Mouse (Mus musculus) liver, embryonic 13.5 days (tissue): ENCODE measurements around the gene Fam177a. TPM values are rescaled to one million over a fixed set of nuclear protein-coding genes. Genes with fewer than 3 reads are reported as not detected.
A peak's percentile ranks its signal among the peaks of the same experiment; 100 is the strongest.
"Not testable (repeated sequence)": the region's sequence is repeated elsewhere in the genome, so short reads cannot be mapped to it uniquely, and the experiment has no call there.

Experiments
- ATAC-seq: fragments of 200-750 bp; cut with Nextera tagmentation; 2 replicates; pipeline ENCODE4 v1.8.0; 2017; ENCODE audit warnings: low read depth, mild to moderate bottlenecking, moderate number of reproducible peaks, moderate library complexity
- DNase-seq: peaks from one replicate; pipeline ENCODE4 v3.0.0; 2022
- H3K27ac ChIP-seq: fragments of 300-500 bp; sonication (generic); 2 replicates; pipeline ENCODE4 v1.5.1; 2015; ENCODE audit warnings: moderate library complexity, mild to moderate bottlenecking, inconsistent platforms
- H3K27me3 ChIP-seq: fragments of 300-500 bp; sonication (generic); 2 replicates; pipeline ENCODE4 v1.6.1; 2015; ENCODE audit warnings: mild to moderate bottlenecking, inconsistent platforms
- H3K36me3 ChIP-seq: fragments of 300-500 bp; sonication (generic); 2 replicates; pipeline ENCODE4 v1.6.1; 2015; ENCODE audit warnings: mild to moderate bottlenecking, inconsistent platforms
- H3K4me1 ChIP-seq: fragments of 300-500 bp; sonication (generic); replicated peaks from 2 replicates; pipeline ENCODE4 v1.6.1; 2015; ENCODE audit warnings: inconsistent platforms
- H3K4me2 ChIP-seq: fragments of 300-500 bp; sonication (generic); 2 replicates; pipeline ENCODE4 v1.6.1; 2015; ENCODE audit warnings: inconsistent platforms, mild to moderate bottlenecking, moderate library complexity
- H3K4me3 ChIP-seq: fragments of 300-500 bp; sonication (generic); replicated peaks from 2 replicates; pipeline ENCODE4 v1.5.1; 2015; ENCODE audit warnings: mild to moderate bottlenecking, inconsistent platforms
- H3K9ac ChIP-seq: fragments of 300-500 bp; sonication (generic); 2 replicates; pipeline ENCODE4 v1.6.1; 2015; ENCODE audit warnings: mild to moderate bottlenecking, inconsistent platforms
- H3K9me3 ChIP-seq: fragments of 300-500 bp; sonication (generic); replicated peaks from 2 replicates; pipeline ENCODE4 v1.6.1; 2016; ENCODE audit warnings: inconsistent platforms
- WGBS: fragments of 180-500 bp; shearing (Covaris S2); methylation state at CpG from one replicate; pipeline ENCODE4 v1.1.7; 2015; ENCODE audit not compliant: insufficient replicate concordance; 5-methylcytosine and 5-hydroxymethylcytosine counted together
- polyA plus RNA-seq: library from polyadenylated mRNA; unstranded; fragments of >200 nt; fragmentation: Nextera tagmentation; extraction: Ambion mirVana; gene quantifications from 2 replicates; pipeline ENCODE4 v1.2.1, GENCODE M21; 2015

Fam177a gene
- polyA plus RNA-seq, 1 experiment from 2014 or later = 12.7 TPM

DNA sequence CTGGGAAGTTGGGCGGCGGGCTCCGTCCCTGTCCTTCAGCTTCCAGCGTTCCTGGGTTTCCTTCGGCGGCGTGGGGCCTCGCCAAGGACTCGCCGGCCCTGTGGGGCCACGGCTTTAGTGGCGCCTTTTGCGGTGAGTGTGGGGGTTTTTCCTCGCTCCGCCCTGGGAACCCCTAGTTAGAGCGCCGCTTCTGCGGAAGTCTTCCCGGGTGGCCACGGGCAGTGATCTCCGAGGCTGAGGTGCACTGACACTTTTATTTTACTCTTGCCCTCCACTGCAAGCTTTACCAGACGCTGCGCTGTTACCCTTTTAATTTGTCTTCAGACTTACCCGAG lies 31.1 kb downstream of the Fam177a start:
- under 1% methylated on average over 10 of the region's 24 CpGs for WGBS
- H3K4me3 ChIP-seq = peak overlapping the region; percentile 46
- H3K9me3 ChIP-seq, H3K4me2 ChIP-seq, H3K27me3 ChIP-seq, H3K36me3 ChIP-seq, H3K27ac ChIP-seq, DNase-seq, H3K4me1 ChIP-seq: not testable (repeated sequence)
- peak; percentile 46 for ATAC-seq
- H3K9ac ChIP-seq = peak overlapping the region; percentile 53; the same call in 1 of the 2 replicates

DNA sequence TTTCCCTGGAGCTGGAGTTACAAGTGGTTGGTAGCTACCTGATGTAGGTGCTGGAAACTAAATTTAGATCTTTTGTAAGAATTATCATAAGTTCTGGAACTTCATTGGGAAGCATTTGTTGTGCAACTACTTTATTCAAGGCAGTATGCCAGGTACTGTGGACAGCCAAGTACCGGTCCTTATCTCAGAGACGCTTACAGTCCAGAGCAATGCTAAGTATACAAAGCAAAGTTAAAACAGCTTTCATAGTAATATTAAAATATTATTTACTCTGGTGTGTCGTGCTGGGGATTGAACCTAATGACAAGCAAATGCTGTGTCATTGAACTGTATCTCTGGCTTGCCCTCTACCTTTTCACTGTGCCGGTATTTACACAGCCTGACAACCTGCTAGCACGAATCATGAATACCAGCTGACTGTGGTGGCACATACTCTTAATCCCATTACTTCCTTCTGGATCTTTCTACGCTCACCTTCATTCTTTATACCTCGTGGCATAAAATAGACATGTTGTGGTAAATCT lies 42.8 kb downstream of the Fam177a start:
- not testable (repeated sequence) for ATAC-seq, DNase-seq, H3K9me3 ChIP-seq, H3K4me2 ChIP-seq, H3K27ac ChIP-seq, H3K4me3 ChIP-seq, H3K9ac ChIP-seq, H3K27me3 ChIP-seq, H3K36me3 ChIP-seq, H3K4me1 ChIP-seq
- no CpG with 5 or more reads among the region's 7 CpGs for WGBS

DNA sequence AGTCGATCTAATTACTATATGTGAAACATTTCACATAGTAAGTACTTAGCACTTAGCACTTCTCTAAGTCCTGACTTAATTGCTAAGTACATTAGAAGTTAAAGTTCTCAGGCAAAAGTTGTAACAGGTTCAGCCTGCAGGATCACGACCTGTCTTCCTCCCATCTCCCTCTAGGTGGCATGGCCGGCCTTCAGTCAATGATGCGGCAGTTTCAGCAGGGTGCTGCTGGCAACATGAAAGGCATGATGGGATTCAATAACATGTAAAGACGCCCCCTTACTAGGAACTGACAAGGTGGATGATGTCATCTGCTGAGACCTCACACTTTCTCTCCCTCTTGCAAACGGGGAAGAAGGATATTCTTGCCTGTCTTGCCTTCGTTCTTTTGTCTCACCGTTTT lies 63.4 kb downstream of the Fam177a start:
- not testable (repeated sequence) for H3K27ac ChIP-seq, H3K4me1 ChIP-seq, H3K9me3 ChIP-seq, H3K36me3 ChIP-seq, ATAC-seq, H3K4me3 ChIP-seq, H3K27me3 ChIP-seq, DNase-seq, H3K4me2 ChIP-seq, H3K9ac ChIP-seq
- WGBS = no CpG with 5 or more reads among the region's 8 CpGs

GRCm38 (mm10) chr12:55189127-55189526 lies 64.9 kb downstream of the Fam177a start:
- ATAC-seq, DNase-seq, H3K36me3 ChIP-seq, H3K4me1 ChIP-seq, H3K27ac ChIP-seq, H3K9me3 ChIP-seq, H3K4me3 ChIP-seq, H3K9ac ChIP-seq, H3K27me3 ChIP-seq, H3K4me2 ChIP-seq: not testable (repeated sequence)
- no CpG with 5 or more reads among the region's 5 CpGs for WGBS

Other genes starting within 250 kb of the Fam177a start
- not detected in 2 replicates for gene Gm20403, start 137.9 kb upstream of the Fam177a start, polyA plus RNA-seq
- 32.3 and 38.0 TPM in 2 replicates for gene Baz1a, start 110.1 kb upstream of the Fam177a start, polyA plus RNA-seq
- 30.6 and 32.9 TPM in 2 replicates for gene 2700097O09Rik, start 44.4 kb upstream of the Fam177a start, polyA plus RNA-seq
- 94.7 and 121 TPM in 2 replicates for gene Srp54a, start 44.2 kb upstream of the Fam177a start, polyA plus RNA-seq
- gene Srp54b, start 30.6 kb downstream of the Fam177a start, polyA plus RNA-seq = 35.6 and 39.9 TPM in 2 replicates
- gene 1700047I17Rik2, start 75.1 kb downstream of the Fam177a start, polyA plus RNA-seq = not detected in 2 replicates
- gene Srp54c, start 105.7 kb downstream of the Fam177a start, polyA plus RNA-seq = 40.8 and 57.3 TPM in 2 replicates
- 8.9 and 10.0 TPM in 2 replicates for gene 1110008L16Rik, start 175.1 kb downstream of the Fam177a start, polyA plus RNA-seq
- 8.2 and 10.8 TPM in 2 replicates for gene Ppp2r3c, start 178.5 kb downstream of the Fam177a start, polyA plus RNA-seq